Mouse (Mus musculus) intestine, embryonic 16.5 days (tissue): ENCODE results near the gene Cenpu. TPM values are rescaled to one million over a fixed set of nuclear protein-coding genes. Genes with fewer than 3 reads are reported as not detected.
"Not testable (repeated sequence)": the region's sequence is repeated elsewhere in the genome, so short reads cannot be mapped to it uniquely, and the experiment has no call there.

Source experiments
- ATAC-seq: fragments of 200-750 bp; cut with Nextera tagmentation; 2 replicates; pipeline ENCODE4 v1.8.0; 2017; ENCODE audit warnings: moderate TSS enrichment, moderate library complexity
- H3K27ac ChIP-seq: fragments of 300-500 bp; sonication (generic); 2 replicates; pipeline ENCODE4 v1.5.1; 2014; ENCODE audit warnings: mild to moderate bottlenecking, low read length
- H3K27me3 ChIP-seq: fragments of 300-500 bp; sonication (generic); replicated peaks from 2 replicates; pipeline ENCODE4 v1.6.1; 2014; ENCODE audit warnings: low read length, control low read depth, mixed read lengths; ENCODE audit not compliant: control insufficient read depth, insufficient read depth
- H3K36me3 ChIP-seq: fragments of 300-500 bp; sonication (generic); 2 replicates; pipeline ENCODE4 v1.6.1; 2014; ENCODE audit warnings: low read length, control low read depth; ENCODE audit not compliant: control insufficient read depth, insufficient read depth
- H3K4me1 ChIP-seq: fragments of 300-500 bp; sonication (generic); 2 replicates; pipeline ENCODE4 v1.6.1; 2014; ENCODE audit warnings: low read length, control low read depth, mixed read lengths; ENCODE audit not compliant: control insufficient read depth, insufficient read depth
- H3K4me2 ChIP-seq: fragments of 300-500 bp; sonication (generic); 2 replicates; pipeline ENCODE4 v1.6.1; 2014; ENCODE audit warnings: low read depth, low read length, control low read depth
- H3K4me3 ChIP-seq: fragments of 300-500 bp; sonication (generic); 2 replicates; pipeline ENCODE4 v1.5.1; 2014; ENCODE audit warnings: mild to moderate bottlenecking, low read length
- H3K9ac ChIP-seq: fragments of 300-500 bp; sonication (generic); 2 replicates; pipeline ENCODE4 v1.6.1; 2014; ENCODE audit warnings: low read depth, low read length
- H3K9me3 ChIP-seq: fragments of 300-500 bp; sonication (generic); 2 replicates; pipeline ENCODE4 v1.6.1; 2016; ENCODE audit warnings: low read length, control low read depth; ENCODE audit not compliant: control insufficient read depth
- WGBS: fragments of 180-500 bp; shearing (Covaris S2); extraction: QIAGEN DNeasy Blood & Tissue Kit; methylation state at CpG from one replicate; pipeline ENCODE4 v1.1.7; 2014; 5-methylcytosine and 5-hydroxymethylcytosine counted together
- polyA plus RNA-seq: library from polyadenylated mRNA; unstranded; fragments of >200 nt; fragmentation: Nextera tagmentation; extraction: Ambion mirVana; gene quantifications from 2 replicates; pipeline ENCODE4 v1.2.1, GENCODE M21; 2015

The Cenpu gene
- polyA plus RNA-seq, 1 experiment from 2014 or later, result 12.7 TPM

- Histone ChIP-seq H3K4me3 (no peak overlapping the region), H3K9me3 (no peaks in the 10 kb centered on the region), H3K27ac (no peak overlapping the region), H3K9ac (no peak overlapping the region), H3K4me2 (no peak overlapping the region), H3K27me3 (no peaks in the 10 kb centered on the region), H3K4me1 (peaks cover 7% of the 10 kb centered on the region), H3K36me3 (no peaks in the 10 kb centered on the region)
- no peak for ATAC-seq
- 79% methylated on average over 2 of the region's 2 CpGs for WGBS
Observed at GRCm38 (mm10) chr8:46568942-46569341, 17.1 kb downstream of the Cenpu start.

GRCm38 (mm10) chr8:46569659-46570441 is 18.0 kb downstream of the Cenpu start:
- no peak overlapping the region for H3K4me3 ChIP-seq
- 67% methylated on average over 19 of the region's 19 CpGs for WGBS
- H3K9ac ChIP-seq, result no peak overlapping the region
- peak overlapping the region; percentile 60 for H3K27ac ChIP-seq
- H3K4me2 ChIP-seq, result no peak overlapping the region
- no peaks in the 10 kb centered on the region for H3K27me3 ChIP-seq
- peak; percentile 84 for ATAC-seq
- H3K9me3 ChIP-seq, result no peaks in the 10 kb centered on the region
- peaks cover 7% of the 10 kb centered on the region for H3K4me1 ChIP-seq
- no peaks in the 10 kb centered on the region for H3K36me3 ChIP-seq

- ATAC-seq, result peak; percentile 45
- H3K27ac ChIP-seq, result 0 out of 2 replicates have a peak overlapping the region, but pooled peaks have one; percentile 60
- H3K4me3 ChIP-seq, result no peak overlapping the region
- no peak overlapping the region for H3K9ac ChIP-seq
- no peaks in the 10 kb centered on the region for H3K27me3 ChIP-seq
- no peaks in the 10 kb centered on the region for H3K9me3 ChIP-seq
- WGBS, result 71% methylated on average over 10 of the region's 14 CpGs
- peaks cover 7% of the 10 kb centered on the region for H3K4me1 ChIP-seq
- peaks cover 2% of the 10 kb centered on the region; the same call in 1 of the 2 replicates for H3K36me3 ChIP-seq
- H3K4me2 ChIP-seq, result no peak overlapping the region
Observed at GRCm38 (mm10) chr8:46570673-46571072, 18.8 kb downstream of the Cenpu start.

- Histone ChIP-seq H3K27me3 (no peaks in the 10 kb centered on the region), H3K36me3 (peaks cover 7% of the 10 kb centered on the region; the same call in 1 of the 2 replicates), H3K9me3 (no peaks in the 10 kb centered on the region), H3K4me1 (peaks cover 7% of the 10 kb centered on the region), H3K4me3 (no peak overlapping the region), H3K27ac (no peak overlapping the region), H3K4me2 (no peak overlapping the region), H3K9ac (no peak overlapping the region)
- ATAC-seq, result no peak
- WGBS, result 97% methylated on average over 2 of the region's 2 CpGs
Observed at GRCm38 (mm10) chr8:46573446-46573845, 21.6 kb downstream of the Cenpu start.

- Histone ChIP-seq H3K4me2 (no peak overlapping the region), H3K27me3 (no peaks in the 10 kb centered on the region), H3K9me3 (no peaks in the 10 kb centered on the region), H3K4me1 (peaks cover 7% of the 10 kb centered on the region), H3K27ac (no peak overlapping the region), H3K36me3 (peaks cover 10% of the 10 kb centered on the region; the same call in 1 of the 2 replicates), H3K4me3 (no peak overlapping the region), H3K9ac (no peak overlapping the region)
- 0 out of 2 replicates have a peak, but pooled peaks have one; percentile 32 for ATAC-seq
- 82% methylated on average over 2 of the region's 2 CpGs for WGBS
Observed at GRCm38 (mm10) chr8:46573964-46574363, 22.1 kb downstream of the Cenpu start.

GRCm38 (mm10) chr8:46578794-46579193 is 27.0 kb downstream of the Cenpu start:
- Histone ChIP-seq H3K4me3 (no peak overlapping the region), H3K27me3 (no peaks in the 10 kb centered on the region), H3K9ac (no peak overlapping the region), H3K4me1 (no peaks in the 10 kb centered on the region), H3K9me3 (no peaks in the 10 kb centered on the region), H3K4me2 (no peak overlapping the region), H3K27ac (no peak overlapping the region), H3K36me3 (peaks cover 10% of the 10 kb centered on the region; the same call in 1 of the 2 replicates)
- ATAC-seq, result no peak
- WGBS, result 94% methylated on average over 9 of the region's 9 CpGs

GRCm38 (mm10) chr8:46584328-46584727 is 32.5 kb downstream of the Cenpu start:
- ATAC-seq, result not testable (repeated sequence)

GRCm38 (mm10) chr8:46585576-46585975 is 33.7 kb downstream of the Cenpu start:
- Histone ChIP-seq H3K4me2 (no peak overlapping the region), H3K9ac (no peak overlapping the region), H3K4me3 (no peak overlapping the region), H3K27me3 (no peaks in the 10 kb centered on the region), H3K4me1 (no peaks in the 10 kb centered on the region), H3K36me3 (no peaks in the 10 kb centered on the region), H3K27ac (no peak overlapping the region), H3K9me3 (no peaks in the 10 kb centered on the region)
- WGBS, result 81% methylated on average over 3 of the region's 3 CpGs
- no peak for ATAC-seq

More at GRCm38 (mm10) chr8:46584328-46584727, 32.5 kb downstream of the Cenpu start:
- not testable (repeated sequence) for H3K4me1 ChIP-seq, H3K4me3 ChIP-seq, H3K9me3 ChIP-seq, H3K27ac ChIP-seq, H3K9ac ChIP-seq, H3K27me3 ChIP-seq, H3K4me2 ChIP-seq, H3K36me3 ChIP-seq
- WGBS, result 63% methylated on average over 4 of the region's 4 CpGs

GRCm38 (mm10) chr8:46587911-46588310 is 36.1 kb downstream of the Cenpu start:
- Histone ChIP-seq H3K4me3 (no peak overlapping the region), H3K4me2 (no peak overlapping the region), H3K36me3 (no peaks in the 10 kb centered on the region), H3K27ac (no peak overlapping the region), H3K9me3 (no peaks in the 10 kb centered on the region), H3K4me1 (no peaks in the 10 kb centered on the region), H3K27me3 (no peaks in the 10 kb centered on the region), H3K9ac (no peak overlapping the region)
- no peak for ATAC-seq
- WGBS, result 82% methylated on average over 5 of the region's 5 CpGs
